Mouse (Mus musculus): ENCODE data around the gene Pilrb2.

- TF ChIP-seq CTCF (IDR thresholded peaks at IDR 0.05) (no peak), EP300 (IDR thresholded peaks at IDR 0.05) (no peak)
Observed at GRCm38 (mm10) chr5:137897812-137898211, 26.2 kb upstream of the Pilrb2 start.
